Mouse (Mus musculus): ENCODE results near the gene Wipi1.

DNA sequence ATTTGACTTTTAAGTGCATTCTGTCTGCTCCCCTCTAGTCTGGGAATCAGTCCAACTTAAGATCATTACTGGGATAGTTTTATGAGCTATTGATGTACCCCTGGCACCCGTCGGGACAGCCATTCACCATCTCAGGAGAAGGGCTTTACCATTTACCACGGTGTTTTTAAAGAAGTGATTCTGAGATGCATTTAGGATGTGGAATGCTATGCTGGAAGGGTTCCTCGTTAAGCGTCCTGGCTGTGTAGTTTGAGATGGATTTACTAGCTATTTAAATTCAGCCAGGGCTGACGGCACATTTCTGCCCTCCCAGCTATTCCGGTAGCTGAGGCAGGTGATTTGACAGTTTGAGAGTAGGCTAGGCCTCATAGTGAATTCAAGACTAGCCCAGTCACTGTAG is 67.3 kb downstream of the Wipi1 start:
- TF ChIP-seq CTCF (IDR thresholded peaks at IDR 0.05; ENCODE audit: borderline replicate concordance, insufficient read depth, low read depth, low read length) (no peak), POLR2A (IDR thresholded peaks at IDR 0.05; ENCODE audit: borderline replicate concordance, insufficient read depth, low read length) (no peak)
